Mouse (Mus musculus) kidney, postnatal 0 days (tissue): ENCODE results near the gene Gm20696. TPM values are rescaled to one million over a fixed set of nuclear protein-coding genes. Genes with fewer than 3 reads are reported as not detected.

ENCODE experiments used
- ATAC-seq: fragments of 200-750 bp; cut with Nextera tagmentation; replicated peaks from 2 replicates; pipeline ENCODE4 v1.8.0; 2017; ENCODE audit warnings: low read depth, moderate number of reproducible peaks, moderate TSS enrichment, moderate library complexity; ENCODE audit not compliant: low FRiP score
- DNase-seq: peaks from one replicate; pipeline ENCODE4 v3.0.0-alpha.2; 2016; ENCODE audit warnings: low spot score
- H3K27ac ChIP-seq: fragments of 300-500 bp; sonication (generic); 2 replicates; pipeline ENCODE4 v1.5.1; 2014; ENCODE audit warnings: mild to moderate bottlenecking
- H3K27me3 ChIP-seq: fragments of 300-500 bp; sonication (generic); 2 replicates; pipeline ENCODE4 v1.6.1; 2014; ENCODE audit warnings: low read length, mixed read lengths; ENCODE audit not compliant: insufficient read depth
- H3K36me3 ChIP-seq: fragments of 300-500 bp; sonication (generic); 2 replicates; pipeline ENCODE4 v1.6.1; 2014; ENCODE audit warnings: low read length, mixed read lengths; ENCODE audit not compliant: insufficient read depth
- H3K4me1 ChIP-seq: fragments of 300-500 bp; sonication (generic); replicated peaks from 2 replicates; pipeline ENCODE4 v1.6.1; 2014; ENCODE audit warnings: antibody characterized with exemption, low read length, mixed read lengths; ENCODE audit not compliant: insufficient read depth
- H3K4me2 ChIP-seq: fragments of 300-500 bp; sonication (generic); 2 replicates; pipeline ENCODE4 v1.6.1; 2014; ENCODE audit warnings: mild to moderate bottlenecking, low read length, moderate library complexity, mixed read lengths
- H3K4me3 ChIP-seq: fragments of 300-500 bp; sonication (generic); replicated peaks from 2 replicates; pipeline ENCODE4 v1.5.1; 2014; ENCODE audit warnings: low read depth, low read length
- H3K9ac ChIP-seq: fragments of 300-500 bp; sonication (generic); 2 replicates; pipeline ENCODE4 v1.6.1; 2014; ENCODE audit warnings: low read depth, low read length
- H3K9me3 ChIP-seq: fragments of 300-500 bp; sonication (generic); replicated peaks from 2 replicates; pipeline ENCODE4 v1.6.1; 2016; ENCODE audit warnings: low read length, inconsistent platforms, mixed read lengths
- CTCF ChIP-seq: IDR thresholded peaks from 2 replicates; pipeline ENCODE4 v1.5.1; 2016; ENCODE audit warnings: antibody characterized with exemption, low read depth, mild to moderate bottlenecking, moderate library complexity
- WGBS: fragments of 180-500 bp; shearing (Covaris S2); extraction: QIAGEN DNeasy Blood & Tissue Kit; methylation state at CpG from one replicate; pipeline ENCODE4 v1.1.7; 2014; 5-methylcytosine and 5-hydroxymethylcytosine counted together
- polyA plus RNA-seq: library from polyadenylated mRNA; unstranded; fragments of >200 nt; fragmentation: Nextera tagmentation; extraction: Ambion mirVana; gene quantifications from 2 replicates; pipeline ENCODE4 v1.2.1, GENCODE M21; 2015

Gm20696 gene
- polyA plus RNA-seq, 1 experiment from 2014 or later, result 1.7 TPM

DNA sequence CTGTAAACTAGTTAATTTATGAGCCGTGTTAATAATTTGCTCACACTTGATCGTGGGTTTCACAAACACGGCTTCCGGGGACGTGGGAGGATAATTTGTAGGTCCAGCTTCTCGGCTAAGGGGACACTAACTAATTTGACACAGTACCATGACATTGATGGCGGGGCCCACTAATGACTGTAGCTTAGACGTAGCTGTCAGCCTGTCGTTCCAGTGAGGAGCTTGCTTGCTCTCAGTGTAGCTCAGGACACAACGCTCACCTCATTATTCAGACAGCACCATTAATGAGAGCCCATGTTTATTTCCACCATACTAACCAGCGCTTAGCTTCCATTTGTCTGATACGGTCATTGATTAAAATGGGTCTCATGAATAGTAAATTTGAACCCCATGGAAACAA is 356.1 kb downstream of the Gm20696 start:
- DNase-seq (no peak), ATAC-seq (no peak)
- Histone ChIP-seq H3K4me3 (no peak overlapping the region), H3K9me3 (no peaks in the 10 kb centered on the region), H3K4me1 (no peaks in the 10 kb centered on the region), H3K27ac (no peak overlapping the region), H3K9ac (no peak overlapping the region), H3K36me3 (no peaks in the 10 kb centered on the region), H3K4me2 (no peak overlapping the region), H3K27me3 (no peaks in the 10 kb centered on the region)
- 49% methylated on average over 12 of the region's 12 CpGs for WGBS
- TF ChIP-seq CTCF, result no peak

DNA sequence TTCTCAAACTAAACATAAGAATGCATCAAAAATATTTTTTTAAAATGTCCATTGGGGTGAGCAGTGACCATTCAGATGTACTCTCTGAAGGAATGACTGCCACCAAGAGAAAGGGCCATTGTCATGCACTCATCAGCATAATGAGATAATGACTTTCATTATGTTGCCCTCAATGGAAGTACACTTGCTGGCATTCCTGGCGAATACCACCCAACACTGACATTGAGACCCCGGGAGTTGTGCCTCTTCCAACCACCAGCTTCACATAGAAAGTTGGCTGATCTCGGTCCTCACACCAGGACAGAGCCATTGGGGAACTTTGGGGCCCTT is 356.5 kb downstream of the Gm20696 start:
- H3K27ac ChIP-seq, result no peak overlapping the region
- no peak for TF ChIP-seq CTCF
- no peak overlapping the region for H3K4me2 ChIP-seq
- no peak for ATAC-seq
- H3K9ac ChIP-seq, result no peak overlapping the region
- DNase-seq, result no peak
- no peaks in the 10 kb centered on the region for H3K36me3 ChIP-seq
- H3K27me3 ChIP-seq, result no peaks in the 10 kb centered on the region
- no peaks in the 10 kb centered on the region for H3K4me1 ChIP-seq
- no peak overlapping the region for H3K4me3 ChIP-seq
- 69% methylated on average over 3 of the region's 3 CpGs for WGBS
- H3K9me3 ChIP-seq, result no peaks in the 10 kb centered on the region

DNA sequence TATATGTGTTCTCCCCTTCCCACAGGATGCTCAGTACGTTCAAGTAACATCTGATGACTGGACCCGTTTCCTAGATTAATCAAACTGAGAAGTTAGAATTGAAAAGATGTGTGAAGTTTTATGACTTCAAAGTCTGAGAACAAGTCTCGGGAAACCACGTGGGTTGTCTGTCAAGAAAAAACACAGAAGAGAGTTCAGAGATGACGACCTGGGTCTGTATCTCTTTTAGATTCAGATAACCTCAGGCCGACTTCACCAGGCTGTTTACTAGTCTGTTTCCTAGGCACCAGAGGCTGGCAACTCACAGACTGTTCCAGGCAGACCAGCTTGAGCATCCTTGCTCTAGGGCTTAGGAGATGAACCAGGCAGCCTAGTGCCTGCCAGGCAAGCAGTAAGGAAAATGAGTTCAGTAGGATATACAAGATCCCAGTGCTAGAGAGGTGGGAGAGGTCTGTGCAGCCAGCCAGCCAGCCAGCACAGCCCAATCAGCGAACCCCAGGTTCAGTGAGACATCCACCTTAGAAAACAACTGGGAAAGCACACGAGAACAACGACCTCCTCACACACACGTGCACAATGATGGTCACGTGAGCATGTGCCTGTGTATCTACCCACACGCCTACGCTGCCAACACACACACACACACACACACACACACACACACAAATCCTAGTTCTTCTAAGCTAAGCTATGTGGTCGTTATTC is 357.0 kb downstream of the Gm20696 start:
- no peaks in the 10 kb centered on the region for H3K4me1 ChIP-seq
- H3K4me2 ChIP-seq, result no peak overlapping the region
- DNase-seq (no peak), ATAC-seq (no peak)
- no peak for TF ChIP-seq CTCF
- H3K9me3 ChIP-seq, result no peaks in the 10 kb centered on the region
- no peaks in the 10 kb centered on the region for H3K27me3 ChIP-seq
- H3K36me3 ChIP-seq, result no peaks in the 10 kb centered on the region
- H3K9ac ChIP-seq, result no peak overlapping the region
- H3K27ac ChIP-seq, result no peak overlapping the region
- no peak overlapping the region for H3K4me3 ChIP-seq
- WGBS, result 72% methylated on average over 14 of the region's 14 CpGs

DNA sequence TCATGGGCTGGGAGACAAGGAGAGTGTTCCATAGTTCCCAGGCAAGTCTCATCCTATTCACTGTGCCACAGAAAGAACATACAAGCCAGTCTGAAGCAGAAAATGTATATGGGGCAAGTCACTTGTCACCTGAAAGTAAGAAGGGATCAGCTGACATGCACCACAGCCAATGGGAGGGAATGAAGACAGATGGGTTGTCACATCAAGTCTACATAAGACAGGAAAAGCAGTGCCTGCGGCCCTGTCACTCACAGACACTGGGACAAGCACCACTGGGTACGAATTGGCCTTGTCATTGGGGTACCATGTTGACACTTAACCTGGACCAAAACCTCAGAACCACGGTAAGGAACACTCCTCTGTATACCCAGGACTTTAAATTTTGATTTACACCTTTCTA is 360.8 kb downstream of the Gm20696 start:
- ATAC-seq (no peak), DNase-seq (no peak)
- no peak overlapping the region for H3K9ac ChIP-seq
- no peak overlapping the region for H3K4me2 ChIP-seq
- no peaks in the 10 kb centered on the region for H3K36me3 ChIP-seq
- no peaks in the 10 kb centered on the region for H3K4me1 ChIP-seq
- TF ChIP-seq CTCF, result no peak
- no peaks in the 10 kb centered on the region for H3K9me3 ChIP-seq
- no peak overlapping the region for H3K4me3 ChIP-seq
- H3K27me3 ChIP-seq, result no peaks in the 10 kb centered on the region
- 79% methylated on average over 3 of the region's 3 CpGs for WGBS
- no peak overlapping the region for H3K27ac ChIP-seq

DNA sequence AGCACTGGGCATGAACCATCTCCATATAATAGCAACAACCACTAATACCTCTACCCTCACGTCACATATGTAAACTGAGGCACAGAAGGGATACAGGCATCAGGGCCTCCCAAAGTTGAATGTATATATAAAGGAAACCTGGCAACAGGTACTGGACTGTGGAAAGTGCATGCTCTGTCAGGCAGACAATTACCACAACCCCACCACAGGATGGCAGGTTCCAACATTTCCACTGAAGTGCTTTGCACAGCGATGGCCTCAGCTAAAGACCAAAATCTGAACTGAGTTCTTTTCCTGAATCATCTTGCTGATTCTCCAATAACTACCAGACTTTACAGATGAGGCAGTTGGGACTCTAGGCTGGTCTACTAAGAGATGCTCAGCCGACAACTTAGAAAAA is 361.4 kb downstream of the Gm20696 start:
- TF ChIP-seq CTCF, result no peak
- WGBS, result 85% methylated on average over 3 of the region's 3 CpGs
- no peak for DNase-seq
- H3K4me2 ChIP-seq, result no peak overlapping the region
- H3K36me3 ChIP-seq, result no peaks in the 10 kb centered on the region
- ATAC-seq, result no peak
- no peak overlapping the region for H3K9ac ChIP-seq
- no peak overlapping the region for H3K4me3 ChIP-seq
- H3K27ac ChIP-seq, result no peak overlapping the region
- H3K4me1 ChIP-seq, result no peaks in the 10 kb centered on the region
- no peaks in the 10 kb centered on the region for H3K27me3 ChIP-seq
- no peaks in the 10 kb centered on the region for H3K9me3 ChIP-seq

DNA sequence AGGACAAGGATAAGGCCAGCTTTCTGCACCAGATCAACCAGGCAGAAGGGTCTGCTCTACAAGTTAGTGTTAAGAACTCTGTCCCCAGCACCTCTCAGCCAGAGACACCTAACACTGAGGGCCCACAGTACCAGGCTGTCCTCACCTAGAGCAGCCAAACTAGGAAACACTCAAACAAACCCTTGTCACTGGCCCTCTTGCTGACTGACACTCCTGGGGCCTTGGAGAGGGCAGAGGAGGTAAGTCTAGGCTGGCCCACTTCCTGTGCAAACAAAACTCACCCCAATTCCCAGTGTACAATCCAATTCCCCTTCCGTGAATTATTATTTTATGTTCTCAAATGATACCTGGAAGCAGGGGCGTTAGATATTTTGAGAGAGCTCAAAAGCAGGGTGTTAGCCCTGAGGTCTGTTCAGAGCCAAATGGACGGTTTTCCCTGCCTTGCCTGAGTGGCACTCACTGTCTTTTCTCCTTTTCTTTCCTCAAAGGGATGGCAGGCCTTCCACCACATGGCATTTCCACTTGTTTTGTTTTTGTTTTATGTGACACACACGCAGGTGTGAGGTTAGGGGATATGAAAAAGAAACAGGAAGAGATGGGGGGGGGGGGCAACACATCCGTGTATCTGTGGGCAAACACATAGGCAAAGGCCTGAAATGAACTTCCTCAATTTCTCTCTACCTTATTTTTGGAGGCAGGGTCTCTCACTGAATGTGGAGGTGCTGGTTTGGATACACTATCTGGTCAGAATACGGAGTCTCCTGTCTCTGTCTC is 363.7 kb downstream of the Gm20696 start:
- ATAC-seq, result no peak
- no peaks in the 10 kb centered on the region for H3K36me3 ChIP-seq
- H3K4me1 ChIP-seq, result 0 out of 2 replicates have a peak, but pooled peaks cover 5% of the 10 kb centered on the region
- TF ChIP-seq CTCF, result no peak
- no peaks in the 10 kb centered on the region for H3K9me3 ChIP-seq
- no peak overlapping the region for H3K27ac ChIP-seq
- 75% methylated on average over 6 of the region's 6 CpGs for WGBS
- no peak for DNase-seq
- H3K9ac ChIP-seq, result no peak overlapping the region
- no peaks in the 10 kb centered on the region for H3K27me3 ChIP-seq
- H3K4me2 ChIP-seq, result no peak overlapping the region
- H3K4me3 ChIP-seq, result no peak overlapping the region
